Mouse (Mus musculus) stomach, postnatal 0 days (tissue): ENCODE results near the gene Phrf1. TPM values are rescaled to one million over a fixed set of nuclear protein-coding genes. Genes with fewer than 3 reads are reported as not detected.
A peak's percentile ranks its signal among the peaks of the same experiment; 100 is the strongest.

Experiments
- ATAC-seq: fragments of 200-750 bp; cut with Nextera tagmentation; 2 replicates; pipeline ENCODE4 v1.8.0; 2017; ENCODE audit not compliant: low FRiP score, low TSS enrichment
- DNase-seq: peaks from one replicate; pipeline ENCODE4 v3.0.0-alpha.2; 2016; ENCODE audit warnings: low spot score
- H3K27ac ChIP-seq: fragments of 300-500 bp; sonication (generic); replicated peaks from 2 replicates; pipeline ENCODE4 v1.5.1; 2014; ENCODE audit warnings: mild to moderate bottlenecking, control low read depth
- H3K27me3 ChIP-seq: fragments of 300-500 bp; sonication (generic); 2 replicates; pipeline ENCODE4 v1.6.1; 2014; ENCODE audit warnings: low read length; ENCODE audit not compliant: control insufficient read depth, insufficient read depth
- H3K36me3 ChIP-seq: fragments of 300-500 bp; sonication (generic); 2 replicates; pipeline ENCODE4 v1.6.1; 2014; ENCODE audit warnings: low read length, mixed read lengths; ENCODE audit not compliant: control insufficient read depth, insufficient read depth
- H3K4me1 ChIP-seq: fragments of 300-500 bp; sonication (generic); replicated peaks from 2 replicates; pipeline ENCODE4 v1.6.1; 2014; ENCODE audit warnings: antibody characterized with exemption; ENCODE audit not compliant: control insufficient read depth, insufficient read depth
- H3K4me2 ChIP-seq: fragments of 300-500 bp; sonication (generic); replicated peaks from 2 replicates; pipeline ENCODE4 v1.6.1; 2014; ENCODE audit warnings: low read depth, mild to moderate bottlenecking, control low read depth, moderate library complexity
- H3K4me3 ChIP-seq: fragments of 300-500 bp; sonication (generic); 2 replicates; pipeline ENCODE4 v1.5.1; 2014; ENCODE audit warnings: low read depth, low read length, control low read depth
- H3K9ac ChIP-seq: fragments of 300-500 bp; sonication (generic); 2 replicates; pipeline ENCODE4 v1.6.1; 2014; ENCODE audit warnings: mild to moderate bottlenecking, low read length, control low read depth, mixed read lengths
- H3K9me3 ChIP-seq: fragments of 300-500 bp; sonication (generic); 2 replicates; pipeline ENCODE4 v1.6.1; 2016; ENCODE audit warnings: low read length; ENCODE audit not compliant: control insufficient read depth
- CTCF ChIP-seq: IDR thresholded peaks from 2 replicates; pipeline ENCODE4 v1.5.1; 2016; ENCODE audit warnings: antibody characterized with exemption, low read depth, mild to moderate bottlenecking, moderate library complexity
- EP300 ChIP-seq: optimal IDR thresholded peaks from 2 replicates; pipeline ENCODE3; 2016; ENCODE audit warnings: antibody characterized with exemption
- WGBS: fragments of 180-500 bp; shearing (Covaris S2); extraction: QIAGEN DNeasy Blood & Tissue Kit; methylation state at CpG from one replicate; pipeline ENCODE4 v1.1.7; 2014; 5-methylcytosine and 5-hydroxymethylcytosine counted together
- polyA plus RNA-seq: library from polyadenylated mRNA; unstranded; fragments of >200 nt; fragmentation: Nextera tagmentation; extraction: Ambion mirVana; gene quantifications from 2 replicates; pipeline ENCODE4 v1.2.1, GENCODE M21; 2015

Gene Phrf1
- 19.1 and 19.9 TPM in 2 replicates for polyA plus RNA-seq

DNA sequence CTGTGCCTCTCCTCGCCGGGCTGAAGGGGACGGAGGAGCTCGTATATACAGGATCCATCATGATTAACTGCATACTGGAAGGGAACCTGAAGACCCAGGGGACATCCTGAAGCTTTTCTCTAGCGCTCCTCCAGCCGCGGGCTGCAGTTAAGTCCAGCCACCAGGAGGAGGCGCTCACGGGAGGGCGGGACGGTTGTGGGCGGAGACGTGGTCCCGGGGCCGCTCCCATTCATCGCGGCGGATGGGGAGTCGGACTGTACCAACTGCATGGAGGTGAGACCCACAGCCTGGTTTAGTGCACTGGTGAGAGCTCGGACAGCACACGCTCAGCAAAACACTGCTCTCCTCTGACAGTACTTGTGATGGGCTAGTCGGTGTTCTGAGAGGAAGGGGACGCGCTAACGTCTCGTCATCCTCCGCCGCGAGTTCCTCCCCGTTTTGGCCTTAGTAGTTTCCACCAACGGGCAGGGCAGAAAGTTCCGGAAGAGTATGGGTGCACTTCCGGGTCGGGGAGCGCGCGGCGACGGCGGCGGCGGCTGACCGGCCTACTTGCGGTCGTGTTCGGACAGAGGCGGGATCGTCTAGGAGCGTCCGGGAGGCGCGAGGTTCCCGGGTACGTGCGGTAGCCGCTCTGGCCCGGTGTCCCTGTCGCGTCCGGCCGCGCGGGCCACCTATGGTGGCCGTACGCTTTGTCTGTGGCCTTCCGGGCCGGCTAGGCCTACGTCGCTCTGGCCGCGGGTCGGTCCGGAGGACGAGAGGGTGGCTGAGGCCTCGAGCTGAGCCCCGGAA, at the start of gene Phrf1:
Gene Phrf1 (plus strand): TSS at position 506 of the 789 bp plus-strand sequence.
- Histone ChIP-seq H3K4me2 (peak within 1 kb of the TSS; percentile 76), H3K27ac (peak within 1 kb of the TSS; percentile 94), H3K4me1 (0 out of 2 replicates have a peak, but pooled peaks cover 4% of the 10 kb centered on the region), H3K36me3 (peaks cover 13% of the 10 kb centered on the region), H3K9ac (peak within 1 kb of the TSS; percentile 99), H3K27me3 (no peaks in the 10 kb centered on the region), H3K9me3 (no peaks in the 10 kb centered on the region), H3K4me3 (peak within 1 kb of the TSS; percentile 96)
- DNase-seq (peak; percentile 92), ATAC-seq (peak; percentile 92)
- WGBS = under 1% methylated on average over 68 of the region's 76 CpGs
- TF ChIP-seq EP300 = peak; percentile 68
- peak; percentile 100 for TF ChIP-seq CTCF

DNA sequence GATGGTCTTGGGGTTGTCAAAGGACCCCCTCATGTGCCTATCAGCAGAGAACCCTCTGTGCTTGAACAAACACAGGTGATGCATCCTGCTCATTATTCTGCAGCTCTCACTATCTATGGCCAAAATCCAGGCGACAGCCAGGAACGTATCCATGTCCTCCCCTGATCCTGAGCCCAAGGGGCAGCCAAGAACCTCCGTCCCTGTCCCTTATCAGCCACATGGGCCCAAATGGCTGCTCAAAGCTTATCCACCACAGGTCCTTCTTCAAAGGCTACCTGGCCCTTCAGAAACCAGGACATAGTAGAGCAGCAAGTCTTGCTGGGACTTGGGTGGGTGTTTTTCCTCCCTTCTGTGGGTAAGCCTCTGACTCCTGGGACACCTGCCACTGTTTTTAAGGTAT, 40.4 kb upstream of the Phrf1 start:
- ATAC-seq = no peak
- H3K4me2 ChIP-seq = no peak overlapping the region
- no peak for DNase-seq
- H3K27me3 ChIP-seq = no peaks in the 10 kb centered on the region
- no peak overlapping the region for H3K27ac ChIP-seq
- no peak overlapping the region for H3K9ac ChIP-seq
- TF ChIP-seq EP300 (no peak), CTCF (no peak)
- H3K4me3 ChIP-seq = no peak overlapping the region
- WGBS = 71% methylated on average over 3 of the region's 3 CpGs
- peaks cover 4% of the 10 kb centered on the region; the same call in 1 of the 2 replicates for H3K4me1 ChIP-seq
- peaks cover 26% of the 10 kb centered on the region for H3K36me3 ChIP-seq
- no peaks in the 10 kb centered on the region for H3K9me3 ChIP-seq

DNA sequence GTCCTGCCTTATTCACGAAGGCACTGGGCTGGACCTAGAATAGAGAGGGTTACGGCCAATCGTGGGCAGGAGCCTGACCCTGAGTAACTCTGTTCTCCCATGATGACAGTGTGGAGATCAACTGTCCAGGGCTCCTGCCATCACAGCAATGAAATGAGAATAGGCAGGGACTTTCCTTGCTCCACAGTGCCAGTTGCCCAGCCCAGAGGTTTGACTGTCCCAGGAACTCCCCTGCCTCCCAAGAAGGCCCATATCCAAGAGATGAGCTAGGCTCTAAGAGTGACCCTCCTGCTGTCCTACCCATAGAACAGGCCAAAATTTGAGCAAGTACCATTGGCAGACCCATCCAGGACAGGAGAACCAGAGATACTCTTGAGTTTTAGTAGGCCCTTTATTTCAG, 39.9 kb upstream of the Phrf1 start:
- no peak overlapping the region for H3K4me3 ChIP-seq
- no peak overlapping the region for H3K4me2 ChIP-seq
- WGBS = 86% methylated on average over 3 of the region's 3 CpGs
- no peak for TF ChIP-seq CTCF
- no peak for TF ChIP-seq EP300
- no peaks in the 10 kb centered on the region for H3K27me3 ChIP-seq
- ATAC-seq (no peak), DNase-seq (no peak)
- peaks cover 4% of the 10 kb centered on the region; the same call in 1 of the 2 replicates for H3K4me1 ChIP-seq
- peaks cover 26% of the 10 kb centered on the region for H3K36me3 ChIP-seq
- H3K9me3 ChIP-seq = no peaks in the 10 kb centered on the region
- no peak overlapping the region for H3K9ac ChIP-seq
- H3K27ac ChIP-seq = no peak overlapping the region

DNA sequence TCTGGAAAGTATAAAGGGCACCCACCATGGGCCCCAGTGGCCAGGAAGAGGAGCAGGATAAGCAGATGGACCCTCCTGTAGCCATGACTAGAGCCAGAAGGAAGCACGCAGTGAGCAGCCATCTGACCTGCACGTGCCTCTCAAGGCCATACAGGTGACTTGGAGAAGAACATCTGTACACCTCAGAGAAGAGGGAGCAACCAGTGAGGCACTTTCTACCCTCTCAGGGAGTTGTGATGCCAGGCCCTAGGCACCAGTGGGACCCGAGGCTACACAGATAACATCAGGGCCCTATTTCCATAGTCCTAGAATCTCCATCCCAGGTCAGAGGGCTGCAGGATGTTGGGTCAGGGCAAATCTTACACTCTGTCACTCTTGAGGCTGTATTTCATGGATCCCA, 38.4 kb upstream of the Phrf1 start:
- TF ChIP-seq EP300 (no peak), CTCF (no peak)
- 93% methylated on average over 3 of the region's 3 CpGs for WGBS
- H3K4me3 ChIP-seq = no peak overlapping the region

DNA sequence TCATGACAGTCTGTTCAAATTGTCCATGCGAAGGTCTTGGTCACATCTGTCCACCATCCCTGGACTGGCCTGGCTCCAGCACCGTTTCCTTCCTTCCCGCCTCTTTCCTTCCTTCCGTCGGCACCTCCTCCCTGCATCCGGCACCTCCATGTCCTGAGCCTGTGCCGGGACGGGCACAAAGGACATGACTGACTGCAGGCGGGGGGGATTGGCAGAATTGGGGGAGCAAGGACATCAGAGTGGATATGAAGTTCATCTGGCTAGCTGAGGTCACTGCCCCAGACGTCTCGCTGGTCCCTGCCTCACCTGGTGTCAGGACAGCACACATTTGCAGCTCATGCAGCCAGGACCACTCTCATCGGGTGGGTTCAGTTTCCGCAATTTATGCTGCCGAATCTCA, 37.5 kb upstream of the Phrf1 start:
- ATAC-seq (no peak), DNase-seq (no peak)
- Histone ChIP-seq H3K27ac (no peak overlapping the region), H3K36me3 (peaks cover 26% of the 10 kb centered on the region), H3K9ac (no peak overlapping the region), H3K4me3 (no peak overlapping the region), H3K4me1 (peaks cover 6% of the 10 kb centered on the region; the same call in 1 of the 2 replicates), H3K27me3 (no peaks in the 10 kb centered on the region), H3K9me3 (no peaks in the 10 kb centered on the region), H3K4me2 (no peak overlapping the region)
- TF ChIP-seq EP300 = no peak
- no peak for TF ChIP-seq CTCF
- WGBS = 80% methylated on average over 14 of the region's 14 CpGs

More for the DNA sequence above, 38.4 kb upstream of the Phrf1 start:
- ATAC-seq (no peak), DNase-seq (no peak)
- Histone ChIP-seq H3K27me3 (no peaks in the 10 kb centered on the region), H3K9ac (no peak overlapping the region), H3K4me1 (peaks cover 6% of the 10 kb centered on the region; the same call in 1 of the 2 replicates), H3K4me2 (no peak overlapping the region), H3K36me3 (peaks cover 26% of the 10 kb centered on the region), H3K27ac (no peak overlapping the region), H3K9me3 (no peaks in the 10 kb centered on the region)
